Mouse (Mus musculus): ENCODE data around the gene Arhgap15.

The Arhgap15 gene

GRCm38 (mm10) chr2:44354786-44355185 is 606.2 kb downstream of the Arhgap15 start:
- no peak for DNase-seq (ENCODE audit: low spot score in 2 of 2)

GRCm38 (mm10) chr2:44355316-44355715 is 606.7 kb downstream of the Arhgap15 start:
- no peak for DNase-seq (ENCODE audit: low spot score in 2 of 2)

- no peak for DNase-seq (ENCODE audit: low spot score in 2 of 2)
These were observed 607.7 kb downstream of the Arhgap15 start for GRCm38 (mm10) chr2:44356248-44356886.

GRCm38 (mm10) chr2:44356887-44357251 is 608.2 kb downstream of the Arhgap15 start:
- no peak for DNase-seq (ENCODE audit: low spot score in 2 of 2)

GRCm38 (mm10) chr2:44380225-44380624 is 631.6 kb downstream of the Arhgap15 start:
- no peak for DNase-seq (ENCODE audit: low spot score in 2 of 2)

GRCm38 (mm10) chr2:44384541-44384940 is 635.9 kb downstream of the Arhgap15 start:
- no peak for DNase-seq (ENCODE audit: low spot score in 2 of 2)

GRCm38 (mm10) chr2:44389556-44389955 is 640.9 kb downstream of the Arhgap15 start:
- DNase-seq (ENCODE audit: low spot score in 2 of 2): no peak

- DNase-seq (ENCODE audit: low spot score in 2 of 2): no peak
These were observed 645.2 kb downstream of the Arhgap15 start for GRCm38 (mm10) chr2:44393789-44394188.

- DNase-seq (ENCODE audit: low spot score in 2 of 2): no peak
These were observed 646.4 kb downstream of the Arhgap15 start for GRCm38 (mm10) chr2:44394956-44395501.

- no peak for DNase-seq (ENCODE audit: low spot score in 2 of 2)
These were observed 647.0 kb downstream of the Arhgap15 start for GRCm38 (mm10) chr2:44395577-44395976.

- DNase-seq (ENCODE audit: low spot score in 2 of 2): no peak
These were observed 648.6 kb downstream of the Arhgap15 start for GRCm38 (mm10) chr2:44397209-44397608.

- DNase-seq (ENCODE audit: low spot score in 2 of 2): no peak
These were observed 649.2 kb downstream of the Arhgap15 start for GRCm38 (mm10) chr2:44397735-44398337.

GRCm38 (mm10) chr2:44399191-44399926 is 650.7 kb downstream of the Arhgap15 start:
- no peak for DNase-seq (ENCODE audit: low spot score in 2 of 2)

- no peak for DNase-seq (ENCODE audit: low spot score in 2 of 2)
These were observed 653.2 kb downstream of the Arhgap15 start for GRCm38 (mm10) chr2:44401704-44402422.

GRCm38 (mm10) chr2:44411660-44412059 is 663.0 kb downstream of the Arhgap15 start:
- DNase-seq (ENCODE audit: low spot score in 2 of 2): no peak

- no peak for DNase-seq (ENCODE audit: low spot score in 2 of 2)
These were observed 667.7 kb downstream of the Arhgap15 start for GRCm38 (mm10) chr2:44416331-44416730.

- DNase-seq (ENCODE audit: low spot score in 2 of 2): no peak
These were observed 671.1 kb downstream of the Arhgap15 start for GRCm38 (mm10) chr2:44419547-44420225.

GRCm38 (mm10) chr2:44430521-44430920 is 681.9 kb downstream of the Arhgap15 start:
- DNase-seq (ENCODE audit: low spot score in 2 of 2): no peak

- DNase-seq (ENCODE audit: low spot score in 2 of 2): no peak
These were observed 688.0 kb downstream of the Arhgap15 start for GRCm38 (mm10) chr2:44436652-44437051.

- no peak for DNase-seq (ENCODE audit: low spot score in 2 of 2)
These were observed 689.0 kb downstream of the Arhgap15 start for GRCm38 (mm10) chr2:44437496-44438057.

GRCm38 (mm10) chr2:44438070-44438469 is 689.4 kb downstream of the Arhgap15 start:
- DNase-seq (ENCODE audit: low spot score in 2 of 2): no peak
